Mouse (Mus musculus): ENCODE data around the gene Timp2. TPM values are rescaled to one million over a fixed set of nuclear protein-coding genes. Genes with fewer than 3 reads are reported as not detected.
A peak's percentile ranks its signal among the peaks of the same experiment; 100 is the strongest.
"Not testable (repeated sequence)": the region's sequence is repeated elsewhere in the genome, so short reads cannot be mapped to it uniquely, and the experiment has no call there.

Timp2 gene
- polyA plus RNA-seq, 1 experiment from 2014 or later: 95.2 TPM

DNA sequence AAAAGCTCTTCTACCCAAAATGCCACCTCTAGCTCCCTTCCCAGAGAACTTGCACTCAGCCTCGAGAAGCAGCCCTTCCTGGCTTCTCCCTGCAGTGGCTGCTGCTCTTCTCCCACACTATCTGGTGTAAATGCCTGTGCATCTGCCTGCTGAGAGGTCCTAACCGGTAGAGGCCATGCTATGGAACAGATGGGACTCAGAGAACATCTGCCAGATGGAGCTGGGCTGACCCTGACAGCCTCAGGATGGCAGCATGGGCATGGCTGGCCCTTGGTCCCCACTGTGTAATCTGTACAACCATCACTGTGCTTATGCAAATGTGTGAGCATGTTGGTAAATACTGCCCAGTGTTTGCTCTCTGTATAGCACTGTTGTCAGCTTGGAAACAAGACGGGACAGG, 32.9 kb downstream of the Timp2 start:
- Histone ChIP-seq H3K4me2 (ENCODE audit: low read length) (no peak overlapping the region), H3K4me3 (ENCODE audit: low read length) (no peak overlapping the region), H3K9ac (ENCODE audit: low read depth, low read length) (no peak overlapping the region), H3K4me1 (ENCODE audit: control insufficient read depth, insufficient read depth, low read depth, low read length) (peaks cover 25% of the 10 kb centered on the region), H3K27ac (ENCODE audit: low read depth, low read length) (no peak overlapping the region), H3K27me3 (replicated peaks; ENCODE audit: control insufficient read depth, insufficient read depth, low read length) (no peaks in the 10 kb centered on the region), H3K36me3 (ENCODE audit: control insufficient read depth, insufficient read depth, low read length) (0 out of 2 replicates have a peak, but pooled peaks cover 3% of the 10 kb centered on the region), H3K9me3 (ENCODE audit: control insufficient read depth, low read length) (no peaks in the 10 kb centered on the region)
- ATAC-seq: no peak
- 48% methylated on average over 3 of the region's 3 CpGs for WGBS

DNA sequence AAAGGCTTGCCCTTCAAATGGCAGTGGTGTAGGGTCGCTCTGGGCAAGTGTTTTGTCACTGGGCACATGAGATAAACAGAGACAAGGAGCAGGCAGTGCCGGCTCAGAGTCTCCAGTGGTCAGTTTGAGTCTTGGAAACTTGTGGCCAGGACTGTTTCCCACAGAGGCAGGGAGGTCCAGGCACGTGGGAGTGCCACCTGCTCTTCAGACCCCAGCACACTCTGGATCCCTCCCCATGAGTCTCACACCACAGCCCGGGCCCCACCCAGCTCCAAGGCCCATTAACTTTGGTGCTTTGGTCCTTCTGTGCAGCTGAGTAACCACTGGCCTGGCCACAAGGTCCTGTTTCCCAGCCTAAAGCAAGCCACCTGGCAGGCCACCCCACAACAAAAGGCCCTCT, 33.6 kb downstream of the Timp2 start:
- Histone ChIP-seq H3K4me3 (ENCODE audit: low read length) (no peak overlapping the region), H3K27ac (ENCODE audit: low read depth, low read length) (no peak overlapping the region), H3K4me1 (ENCODE audit: control insufficient read depth, insufficient read depth, low read depth, low read length) (peaks cover 18% of the 10 kb centered on the region), H3K27me3 (replicated peaks; ENCODE audit: control insufficient read depth, insufficient read depth, low read length) (no peaks in the 10 kb centered on the region), H3K36me3 (ENCODE audit: control insufficient read depth, insufficient read depth, low read length) (0 out of 2 replicates have a peak, but pooled peaks cover 3% of the 10 kb centered on the region), H3K9me3 (ENCODE audit: control insufficient read depth, low read length) (no peaks in the 10 kb centered on the region), H3K4me2 (ENCODE audit: low read length) (no peak overlapping the region), H3K9ac (ENCODE audit: low read depth, low read length) (no peak overlapping the region)
- 66% methylated on average over 4 of the region's 4 CpGs for WGBS
- no peak for ATAC-seq

DNA sequence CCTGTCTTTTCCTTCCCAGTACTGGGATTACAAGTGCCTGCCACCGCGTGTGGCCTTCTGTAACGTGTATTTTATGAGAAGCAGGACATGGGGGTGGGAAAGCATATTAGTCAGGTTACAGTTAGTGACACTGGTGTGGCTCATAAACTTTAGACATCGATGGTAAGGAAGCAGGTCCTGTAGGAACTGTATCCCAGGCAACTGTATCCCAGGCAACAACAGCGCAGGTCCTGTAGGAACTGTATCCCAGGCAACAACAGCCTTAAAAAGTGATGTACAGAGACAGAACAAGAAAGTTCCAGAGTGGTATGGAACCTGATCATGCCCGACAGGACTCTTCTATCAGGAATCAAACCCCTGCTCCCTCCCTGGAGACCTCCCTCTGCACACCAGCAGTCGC, 34.0 kb downstream of the Timp2 start:
- Histone ChIP-seq H3K27ac (ENCODE audit: low read depth, low read length) (no peak overlapping the region), H3K27me3 (replicated peaks; ENCODE audit: control insufficient read depth, insufficient read depth, low read length) (no peaks in the 10 kb centered on the region), H3K9me3 (ENCODE audit: control insufficient read depth, low read length) (no peaks in the 10 kb centered on the region), H3K9ac (ENCODE audit: low read depth, low read length) (no peak overlapping the region), H3K4me3 (ENCODE audit: low read length) (no peak overlapping the region), H3K4me1 (ENCODE audit: control insufficient read depth, insufficient read depth, low read depth, low read length) (peaks cover 13% of the 10 kb centered on the region), H3K4me2 (ENCODE audit: low read length) (no peak overlapping the region; the same call in 1 of the 2 replicates), H3K36me3 (ENCODE audit: control insufficient read depth, insufficient read depth, low read length) (0 out of 2 replicates have a peak, but pooled peaks cover 3% of the 10 kb centered on the region)
- 56% methylated on average over 7 of the region's 7 CpGs for WGBS
- ATAC-seq: peak; percentile 59

DNA sequence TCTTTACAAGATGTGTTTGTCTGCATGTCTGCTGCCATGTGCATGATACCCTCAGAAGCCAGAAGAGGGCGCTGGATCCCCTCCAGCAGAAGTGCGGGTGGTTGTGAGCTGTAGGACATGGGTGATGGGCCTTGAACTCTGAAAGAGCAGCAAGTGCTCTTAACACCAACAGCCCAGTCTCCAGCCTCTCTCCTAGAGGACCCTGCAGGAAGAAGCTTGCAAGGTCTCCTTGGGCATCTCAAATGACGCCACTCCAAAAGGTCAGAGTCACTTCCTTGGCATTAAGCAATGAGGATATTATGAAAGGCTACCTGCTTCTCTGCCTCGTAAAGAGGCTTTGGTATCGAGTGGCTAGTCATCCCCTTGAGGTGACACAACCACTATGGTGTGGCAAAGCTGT, 36.9 kb downstream of the Timp2 start:
- no peaks in the 10 kb centered on the region for H3K27me3 ChIP-seq (replicated peaks; ENCODE audit: control insufficient read depth, insufficient read depth, low read length)
- ATAC-seq: no peak
- no peak overlapping the region for H3K4me3 ChIP-seq (ENCODE audit: low read length)
- H3K9me3 ChIP-seq (ENCODE audit: control insufficient read depth, low read length): no peaks in the 10 kb centered on the region
- H3K4me2 ChIP-seq (ENCODE audit: low read length): no peak overlapping the region
- H3K36me3 ChIP-seq (ENCODE audit: control insufficient read depth, insufficient read depth, low read length): 0 out of 2 replicates have a peak, but pooled peaks cover 3% of the 10 kb centered on the region
- H3K27ac ChIP-seq (ENCODE audit: low read depth, low read length): no peak overlapping the region
- H3K4me1 ChIP-seq (ENCODE audit: control insufficient read depth, insufficient read depth, low read depth, low read length): peaks cover 9% of the 10 kb centered on the region
- H3K9ac ChIP-seq (ENCODE audit: low read depth, low read length): no peak overlapping the region
- WGBS: 66% methylated on average over 5 of the region's 5 CpGs

DNA sequence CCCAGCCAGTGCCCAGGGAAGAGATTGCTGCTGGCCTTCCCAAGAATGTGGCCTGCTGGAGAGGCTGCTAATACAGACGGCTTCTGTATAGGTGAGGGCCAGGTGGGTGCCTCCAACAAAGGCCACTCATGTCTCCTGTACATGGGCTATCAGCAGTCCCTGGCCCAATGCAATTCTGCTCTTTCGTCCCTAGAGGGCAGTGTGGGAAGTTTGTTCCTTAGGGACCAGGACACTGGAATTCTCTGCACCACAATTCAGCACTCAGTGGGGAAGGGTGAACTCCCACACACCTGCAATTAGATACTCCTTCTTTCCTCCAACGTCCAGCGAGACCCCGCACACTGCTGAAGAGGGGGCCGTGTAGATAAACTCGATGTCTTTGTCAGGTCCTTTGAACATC, 38.4 kb downstream of the Timp2 start:
- no peak overlapping the region for H3K4me2 ChIP-seq (ENCODE audit: low read length)
- H3K36me3 ChIP-seq (ENCODE audit: control insufficient read depth, insufficient read depth, low read length): 0 out of 2 replicates have a peak, but pooled peaks cover 5% of the 10 kb centered on the region
- ATAC-seq: 0 out of 2 replicates have a peak, but pooled peaks have one; percentile 27
- no peaks in the 10 kb centered on the region for H3K27me3 ChIP-seq (replicated peaks; ENCODE audit: control insufficient read depth, insufficient read depth, low read length)
- 27% methylated on average over 7 of the region's 7 CpGs for WGBS
- H3K9me3 ChIP-seq (ENCODE audit: control insufficient read depth, low read length): no peaks in the 10 kb centered on the region
- no peak overlapping the region for H3K9ac ChIP-seq (ENCODE audit: low read depth, low read length)
- no peak overlapping the region for H3K4me3 ChIP-seq (ENCODE audit: low read length)
- H3K27ac ChIP-seq (ENCODE audit: low read depth, low read length): no peak overlapping the region
- peaks cover 9% of the 10 kb centered on the region for H3K4me1 ChIP-seq (ENCODE audit: control insufficient read depth, insufficient read depth, low read depth, low read length)

DNA sequence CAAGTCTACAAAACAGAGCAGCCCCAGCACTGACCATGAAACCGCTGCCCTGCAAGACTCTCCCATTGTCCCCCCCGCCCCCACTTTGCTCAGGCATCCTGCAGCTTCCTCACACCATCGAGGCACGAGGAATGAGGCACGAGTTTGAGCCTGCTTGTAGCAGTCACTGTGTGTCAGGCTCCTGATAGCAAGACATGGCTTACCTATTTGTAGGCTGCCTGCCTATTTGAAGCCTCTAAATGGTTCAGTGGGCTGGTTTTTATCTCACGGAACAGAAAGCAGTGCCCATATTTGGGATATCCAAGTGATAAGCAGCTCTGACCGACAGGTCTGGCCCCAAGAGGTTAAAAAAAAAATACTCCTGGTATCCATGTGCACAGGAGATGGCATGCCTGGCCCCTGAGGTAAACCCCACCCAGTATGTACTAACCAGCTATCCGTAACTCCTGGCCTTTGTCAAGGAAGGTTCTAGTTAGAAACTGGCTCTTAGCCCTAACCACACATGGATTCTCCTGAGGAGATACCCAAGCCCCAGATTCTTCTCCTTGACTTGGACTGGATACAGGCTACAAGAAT, 39.2 kb downstream of the Timp2 start:
- Histone ChIP-seq H3K4me2 (ENCODE audit: low read length) (no peak overlapping the region), H3K4me1 (ENCODE audit: control insufficient read depth, insufficient read depth, low read depth, low read length) (peaks cover 1% of the 10 kb centered on the region), H3K9ac (ENCODE audit: low read depth, low read length) (no peak overlapping the region), H3K36me3 (ENCODE audit: control insufficient read depth, insufficient read depth, low read length) (peaks cover 7% of the 10 kb centered on the region; the same call in 1 of the 2 replicates), H3K4me3 (ENCODE audit: low read length) (no peak overlapping the region), H3K27ac (ENCODE audit: low read depth, low read length) (no peak overlapping the region), H3K27me3 (replicated peaks; ENCODE audit: control insufficient read depth, insufficient read depth, low read length) (no peaks in the 10 kb centered on the region), H3K9me3 (ENCODE audit: control insufficient read depth, low read length) (no peaks in the 10 kb centered on the region)
- ATAC-seq: no peak
- WGBS: 82% methylated on average over 8 of the region's 8 CpGs

DNA sequence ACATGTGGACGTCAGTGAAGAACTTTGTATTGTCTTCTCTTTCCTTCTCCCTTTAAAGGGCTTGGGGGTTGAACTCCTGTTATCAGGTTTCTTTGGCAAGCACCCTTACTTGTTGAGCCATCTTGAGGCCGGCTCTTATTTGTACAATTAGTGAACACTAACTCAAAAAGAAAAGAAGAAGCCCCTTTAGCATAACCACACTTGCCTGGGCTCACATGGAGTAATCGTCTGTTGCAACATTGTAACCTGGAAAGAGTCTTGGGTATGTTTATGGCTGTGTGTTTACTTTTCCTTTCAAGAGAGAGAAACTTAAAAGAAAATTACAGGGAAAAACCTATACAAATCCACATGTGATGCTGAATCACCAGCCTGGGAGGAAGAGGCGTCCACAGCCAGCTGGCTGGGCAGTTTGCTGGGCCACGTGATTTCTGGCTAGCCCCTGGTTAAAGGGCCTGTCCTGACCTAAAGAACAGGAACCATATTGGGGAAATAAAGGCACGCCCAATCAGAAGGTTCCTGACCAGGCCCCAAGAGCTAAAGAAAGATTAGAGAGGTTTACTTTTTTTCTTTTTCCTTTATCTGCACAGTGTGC, 43.3 kb downstream of the Timp2 start:
- H3K4me1 ChIP-seq (ENCODE audit: control insufficient read depth, insufficient read depth, low read depth, low read length): no peaks in the 10 kb centered on the region
- no peak overlapping the region for H3K4me2 ChIP-seq (ENCODE audit: low read length)
- H3K27ac ChIP-seq (ENCODE audit: low read depth, low read length): no peak overlapping the region
- H3K4me3 ChIP-seq (ENCODE audit: low read length): no peak overlapping the region
- peaks cover 25% of the 10 kb centered on the region for H3K36me3 ChIP-seq (ENCODE audit: control insufficient read depth, insufficient read depth, low read length)
- WGBS: 81% methylated on average over 6 of the region's 6 CpGs
- H3K9ac ChIP-seq (ENCODE audit: low read depth, low read length): no peak overlapping the region
- H3K9me3 ChIP-seq (ENCODE audit: control insufficient read depth, low read length): peaks cover 5% of the 10 kb centered on the region
- no peak for ATAC-seq
- no peaks in the 10 kb centered on the region for H3K27me3 ChIP-seq (replicated peaks; ENCODE audit: control insufficient read depth, insufficient read depth, low read length)

DNA sequence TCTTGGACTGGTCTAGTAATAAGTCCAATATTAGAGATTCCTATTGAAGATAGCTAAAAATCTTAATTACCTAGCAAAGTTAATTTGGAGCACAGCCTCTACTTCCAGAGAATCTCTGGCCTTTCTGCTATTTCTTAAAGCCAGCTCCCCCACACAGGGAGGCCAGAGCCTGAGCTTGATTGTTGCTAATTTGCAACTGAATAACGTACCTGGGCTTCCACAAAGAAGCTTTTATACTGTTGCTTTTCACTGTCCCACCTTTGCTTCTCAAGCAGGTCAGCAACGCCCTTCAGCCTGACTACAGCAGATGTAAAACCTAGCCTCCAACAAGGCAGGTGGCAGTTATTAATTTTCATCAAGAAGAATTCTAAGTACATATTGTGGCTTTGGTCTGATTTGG, 47.6 kb downstream of the Timp2 start:
- not testable (repeated sequence) for H3K9me3 ChIP-seq (ENCODE audit: control insufficient read depth, low read length); H3K27ac ChIP-seq (ENCODE audit: low read depth, low read length); H3K27me3 ChIP-seq (replicated peaks; ENCODE audit: control insufficient read depth, insufficient read depth, low read length); H3K9ac ChIP-seq (ENCODE audit: low read depth, low read length); H3K4me2 ChIP-seq (ENCODE audit: low read length); H3K4me3 ChIP-seq (ENCODE audit: low read length); H3K4me1 ChIP-seq (ENCODE audit: control insufficient read depth, insufficient read depth, low read depth, low read length); ATAC-seq
- peaks cover 28% of the 10 kb centered on the region for H3K36me3 ChIP-seq (ENCODE audit: control insufficient read depth, insufficient read depth, low read length)
- 91% methylated on average over 2 of the region's 2 CpGs for WGBS

DNA sequence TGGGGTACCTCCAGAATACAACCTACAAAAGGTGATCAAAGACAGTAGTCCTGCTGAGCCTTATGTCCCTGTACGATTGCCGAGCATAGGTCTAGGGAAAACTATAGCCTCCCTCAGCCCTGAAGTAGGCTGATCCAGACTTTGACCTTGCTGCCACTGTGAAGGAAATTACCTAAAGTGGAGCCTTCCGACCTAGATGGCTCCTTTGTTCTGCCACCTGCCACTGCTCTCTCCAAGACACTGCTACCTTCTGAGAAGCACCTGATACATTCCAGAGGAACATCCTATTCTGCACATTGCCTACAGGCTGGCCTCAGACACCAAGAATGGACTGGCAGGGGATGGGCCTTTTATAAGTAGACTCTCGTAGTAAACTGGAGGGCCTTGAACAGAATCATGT, 51.6 kb downstream of the Timp2 start:
- WGBS: 88% methylated on average over 4 of the region's 4 CpGs
- H3K27ac ChIP-seq (ENCODE audit: low read depth, low read length); H3K27me3 ChIP-seq (replicated peaks; ENCODE audit: control insufficient read depth, insufficient read depth, low read length); H3K4me1 ChIP-seq (ENCODE audit: control insufficient read depth, insufficient read depth, low read depth, low read length); H3K9me3 ChIP-seq (ENCODE audit: control insufficient read depth, low read length); H3K4me3 ChIP-seq (ENCODE audit: low read length); ATAC-seq; H3K9ac ChIP-seq (ENCODE audit: low read depth, low read length); H3K4me2 ChIP-seq (ENCODE audit: low read length): not testable (repeated sequence)
- peaks cover 16% of the 10 kb centered on the region for H3K36me3 ChIP-seq (ENCODE audit: control insufficient read depth, insufficient read depth, low read length)

Measured in hindbrain, embryonic 16.5 days (tissue).